Mouse (Mus musculus) heart, postnatal 4 days (tissue): ENCODE measurements at regions not wholly inside any gene's neighbourhood (a gene's known extent, or its start where the extent isn't known, plus 50 kb on each side); places are given as distances from the start of the nearest gene placed in this dataset.

Experiments
- DNase-seq: peaks from one replicate; pipeline ENCODE4 v3.0.0; 2021

DNA sequence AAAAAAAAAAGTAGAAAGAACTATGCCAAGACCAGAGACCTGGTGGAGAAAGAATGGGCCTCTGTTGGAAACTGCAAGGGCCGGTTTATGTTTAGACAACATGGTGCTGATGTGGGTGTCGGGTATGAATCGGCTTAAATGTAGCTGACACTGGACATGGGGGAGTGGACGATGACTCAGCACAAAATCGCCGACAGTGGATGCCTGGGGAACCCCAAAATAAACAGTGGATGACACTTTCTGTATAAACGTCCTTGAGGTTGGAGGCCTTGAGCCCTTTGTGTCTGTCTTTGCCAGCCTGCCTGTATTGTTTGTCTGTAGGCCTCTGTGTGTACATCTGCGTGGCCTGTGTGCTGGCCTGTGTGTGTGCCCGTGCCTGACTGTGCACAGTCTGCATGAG, 52.1 kb upstream of the Enah start:
- no peak for DNase-seq

GRCm38 (mm10) chr1:182073180-182073579, 51.4 kb upstream of the Srp9 start:
- DNase-seq: no peak

DNA sequence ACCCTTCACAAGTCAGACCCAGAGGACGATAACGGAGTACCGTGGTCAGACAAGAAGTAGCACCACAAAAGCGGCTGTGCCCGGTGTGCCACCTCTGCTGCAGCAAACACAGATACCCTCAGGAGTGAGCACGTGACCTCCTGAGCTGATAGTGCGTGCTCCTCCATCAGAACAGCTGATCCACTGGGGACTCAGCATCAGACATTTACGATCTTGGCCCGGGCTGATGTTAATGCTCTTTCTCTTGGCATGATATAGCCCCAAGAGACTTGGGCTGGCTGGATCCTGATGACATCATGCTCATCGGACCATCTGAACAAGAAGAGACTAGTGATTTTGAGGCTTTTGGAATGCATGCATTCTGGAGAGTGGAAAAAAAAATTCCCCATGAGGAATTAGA, 50.3 kb upstream of the Srp9 start:
- DNase-seq: peak; percentile 59
